9 mouse cellular contexts compared by ENCODE assay signal in the genomic region with DNA sequence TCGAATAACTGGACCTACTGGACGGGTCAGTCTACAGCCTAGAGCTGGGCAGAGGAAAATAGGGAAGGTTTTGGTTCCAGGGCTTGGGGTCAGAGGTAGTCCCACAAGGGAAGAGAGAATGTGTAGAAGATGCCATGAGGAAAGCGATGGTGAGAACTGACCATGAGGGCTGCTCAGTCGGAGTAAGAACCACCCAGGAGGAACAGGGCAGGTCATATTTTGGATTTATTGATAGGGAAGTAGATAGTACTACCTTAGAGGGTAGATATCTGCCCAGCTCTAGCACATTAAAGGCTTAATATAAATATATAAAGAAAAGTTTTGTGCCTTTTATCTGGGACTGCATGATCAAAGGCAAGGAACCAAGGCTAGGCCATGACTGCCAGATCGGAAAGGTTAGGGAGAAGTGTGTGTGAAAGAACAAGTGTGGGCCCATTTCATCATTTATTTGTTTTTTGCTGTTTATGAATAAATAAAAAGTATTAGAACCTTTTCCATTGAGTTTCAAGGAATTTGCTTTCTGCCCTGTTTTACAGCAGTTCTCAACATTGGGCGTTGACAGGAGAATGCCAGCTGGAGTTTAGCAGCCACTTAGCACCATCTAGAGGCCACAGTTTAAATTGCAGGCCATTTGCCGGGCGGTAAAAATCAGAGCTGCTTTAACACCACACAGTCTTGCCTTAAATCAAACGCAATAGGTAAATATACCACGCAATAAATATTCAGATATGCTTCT. TPM values are rescaled to one million over a fixed set of nuclear protein-coding genes. Genes with fewer than 3 reads are reported as not detected.
DNase-seq lines count a peak whose midpoint lies in the region; ATAC-seq lines count a peak whose summit lies in the region.
"Had no signal": no experiment of that assay in that cellular context is flagged by ENCODE, and none has a peak within 500 bp of the region (broad histone marks: within the 10 kb centered on the region; RNA-seq: fewer than 3 reads in every experiment).

No protein-coding gene starts in this region.

- H3K4me2 ChIP-seq in hindbrain, embryonic 15.5 days = no peak overlapping the region
- H3K4me2 ChIP-seq: limb, embryonic 15.5 days had no signal

- no peak overlapping the region for H3K27ac ChIP-seq in hindbrain, embryonic 15.5 days (replicated peaks)
- H3K27ac ChIP-seq: limb, embryonic 15.5 days had no signal

- no peak overlapping the region for H3K4me3 ChIP-seq in hindbrain, embryonic 15.5 days
- H3K4me3 ChIP-seq: limb, embryonic 15.5 days had no signal

- no peaks in the 10 kb centered on the region for H3K4me1 ChIP-seq in hindbrain, embryonic 15.5 days (replicated peaks)
- H3K4me1 ChIP-seq: limb, embryonic 15.5 days had no signal

- H3K27me3 ChIP-seq in hindbrain, embryonic 15.5 days = 0 out of 2 replicates have a peak, but pooled peaks cover 3% of the 10 kb centered on the region

- H3K9ac ChIP-seq in hindbrain, embryonic 15.5 days = no peak overlapping the region
- H3K9ac ChIP-seq: limb, embryonic 15.5 days had no signal

- DNase-seq in adrenal gland, adult (ENCODE audit: inconsistent age in 2 of 2, low spot score in 1 of 2) = peak; percentile 40 to 87
- DNase-seq in adrenal gland, adult 8-10 months = no peak
- DNase-seq in adrenal gland, postnatal 25 days = peak; percentile 46
- peak; percentile 17 for DNase-seq in fibroblast of lung, adult 2 months (ENCODE audit: low read depth)
- peak; percentile 72 to 81 for DNase-seq in layer of hippocampus, postnatal 25 days (ENCODE audit: extremely low spot score in 1 of 2, low spot score in 1 of 2)
- peak; percentile 61 for DNase-seq in mesoderm, embryonic 11.5 days (ENCODE audit: low read depth, low spot score)
- DNase-seq in skeletal muscle tissue, adult 2 months (ENCODE audit: low read depth, low spot score) = peak; percentile 9

- 51% methylated on average over 10 of the region's 10 CpGs for WGBS in hindbrain, embryonic 15.5 days

- H3K9me3 ChIP-seq in hindbrain, embryonic 15.5 days = no peaks in the 10 kb centered on the region
- H3K9me3 ChIP-seq: limb, embryonic 15.5 days had no signal

- peak; percentile 91 for ATAC-seq in hindbrain, embryonic 15.5 days (ENCODE audit: low FRiP score, low read depth)

- H3K36me3 ChIP-seq in hindbrain, embryonic 15.5 days = no peaks in the 10 kb centered on the region
- H3K36me3 ChIP-seq: limb, embryonic 15.5 days had no signal

RNA-seq across cellular contexts. Expression of a gene that starts 53.9 kb away (rescaled TPM):
- total RNA-seq in adrenal gland, adult 8-10 months (2022) = not detected
- not detected in 2 replicates for total RNA-seq in adrenal gland, postnatal 25 days (2021)
- not detected in 2 replicates for polyA plus RNA-seq in hindbrain, embryonic 15.5 days (2015; fragmentation: Nextera tagmentation; extraction: Ambion mirVana)
- total RNA-seq in layer of hippocampus, postnatal 25 days (2021) = not detected
- polyA plus RNA-seq: limb, embryonic 15.5 days had no signal
